Mouse (Mus musculus) kidney, embryonic 16.5 days (tissue): ENCODE measurements around the gene Rnf130. TPM values are rescaled to one million over a fixed set of nuclear protein-coding genes. Genes with fewer than 3 reads are reported as not detected.

Experiments
- ATAC-seq: fragments of 200-750 bp; cut with Nextera tagmentation; 2 replicates; pipeline ENCODE4 v1.8.0; 2017; ENCODE audit warnings: moderate TSS enrichment; ENCODE audit not compliant: low FRiP score, low TSS enrichment
- H3K27ac ChIP-seq: fragments of 300-500 bp; sonication (generic); 2 replicates; pipeline ENCODE4 v1.5.1; 2014; ENCODE audit warnings: low read length
- H3K27me3 ChIP-seq: fragments of 300-500 bp; sonication (generic); 2 replicates; pipeline ENCODE4 v1.6.1; 2014; ENCODE audit warnings: low read length, control low read depth, mixed read lengths; ENCODE audit not compliant: insufficient read depth
- H3K36me3 ChIP-seq: fragments of 300-500 bp; sonication (generic); 2 replicates; pipeline ENCODE4 v1.6.1; 2014; ENCODE audit warnings: low read length, control low read depth, mixed read lengths; ENCODE audit not compliant: insufficient read depth
- H3K4me1 ChIP-seq: fragments of 300-500 bp; sonication (generic); 2 replicates; pipeline ENCODE4 v1.6.1; 2014; ENCODE audit warnings: low read length, control low read depth, mixed read lengths; ENCODE audit not compliant: insufficient read depth
- H3K4me2 ChIP-seq: fragments of 300-500 bp; sonication (generic); replicated peaks from 2 replicates; pipeline ENCODE4 v1.6.1; 2014; ENCODE audit warnings: low read depth, low read length
- H3K4me3 ChIP-seq: fragments of 300-500 bp; sonication (generic); 2 replicates; pipeline ENCODE4 v1.5.1; 2014; ENCODE audit warnings: mild to moderate bottlenecking, low read length
- H3K9ac ChIP-seq: fragments of 300-500 bp; sonication (generic); replicated peaks from 2 replicates; pipeline ENCODE4 v1.6.1; 2014; ENCODE audit warnings: low read length
- H3K9me3 ChIP-seq: fragments of 300-500 bp; sonication (generic); 2 replicates; pipeline ENCODE4 v1.6.1; 2016; ENCODE audit warnings: low read length, control low read depth
- WGBS: fragments of 180-500 bp; shearing (Covaris S2); extraction: QIAGEN DNeasy Blood & Tissue Kit; methylation state at CpG from one replicate; pipeline ENCODE4 v1.1.7; 2014; 5-methylcytosine and 5-hydroxymethylcytosine counted together
- polyA plus RNA-seq: library from polyadenylated mRNA; unstranded; fragments of >200 nt; fragmentation: Nextera tagmentation; extraction: Ambion mirVana; gene quantifications from 2 replicates; pipeline ENCODE4 v1.2.1, GENCODE M21; 2015

Gene Rnf130
- polyA plus RNA-seq, 1 experiment from 2014 or later = 50.6 TPM

- Histone ChIP-seq H3K27me3 (no peaks in the 10 kb centered on the region), H3K36me3 (no peaks in the 10 kb centered on the region), H3K27ac (no peak overlapping the region), H3K9ac (no peak overlapping the region), H3K4me3 (no peak overlapping the region), H3K4me1 (no peaks in the 10 kb centered on the region), H3K9me3 (no peaks in the 10 kb centered on the region), H3K4me2 (no peak overlapping the region)
- 20% methylated on average over 9 of the region's 10 CpGs for WGBS
- peak; percentile 73; the same call in 1 of the 2 replicates for ATAC-seq
Measured at GRCm38 (mm10) chr11:49986277-49987036, 38.7 kb upstream of the Rnf130 start.

GRCm38 (mm10) chr11:49994536-49994935, 30.6 kb upstream of the Rnf130 start:
- 51% methylated on average over 2 of the region's 2 CpGs for WGBS
- H3K4me2 ChIP-seq = no peak overlapping the region
- H3K27ac ChIP-seq = no peak overlapping the region
- no peak for ATAC-seq
- H3K9ac ChIP-seq = no peak overlapping the region
- H3K4me1 ChIP-seq = no peaks in the 10 kb centered on the region
- no peak overlapping the region for H3K4me3 ChIP-seq
- H3K27me3 ChIP-seq = no peaks in the 10 kb centered on the region
- H3K9me3 ChIP-seq = no peaks in the 10 kb centered on the region
- no peaks in the 10 kb centered on the region for H3K36me3 ChIP-seq

- no peak overlapping the region for H3K4me3 ChIP-seq
- no peak overlapping the region for H3K27ac ChIP-seq
- H3K4me1 ChIP-seq = no peaks in the 10 kb centered on the region
- no peaks in the 10 kb centered on the region for H3K27me3 ChIP-seq
- WGBS = 69% methylated on average over 4 of the region's 4 CpGs
- H3K4me2 ChIP-seq = no peak overlapping the region
- H3K9me3 ChIP-seq = no peaks in the 10 kb centered on the region
- no peak for ATAC-seq
- H3K9ac ChIP-seq = no peak overlapping the region
- no peaks in the 10 kb centered on the region for H3K36me3 ChIP-seq
Measured at GRCm38 (mm10) chr11:49996398-49996797, 28.7 kb upstream of the Rnf130 start.

- no peak overlapping the region for H3K9ac ChIP-seq
- H3K9me3 ChIP-seq = no peaks in the 10 kb centered on the region
- WGBS = 65% methylated on average over 5 of the region's 5 CpGs
- H3K4me3 ChIP-seq = no peak overlapping the region
- no peaks in the 10 kb centered on the region for H3K4me1 ChIP-seq
- H3K27me3 ChIP-seq = no peaks in the 10 kb centered on the region
- no peaks in the 10 kb centered on the region for H3K36me3 ChIP-seq
- no peak overlapping the region for H3K4me2 ChIP-seq
- no peak overlapping the region for H3K27ac ChIP-seq
- no peak for ATAC-seq
Measured at GRCm38 (mm10) chr11:49997321-49997720, 27.8 kb upstream of the Rnf130 start.

GRCm38 (mm10) chr11:50002853-50003252, 22.3 kb upstream of the Rnf130 start:
- Histone ChIP-seq H3K4me1 (no peaks in the 10 kb centered on the region), H3K27me3 (no peaks in the 10 kb centered on the region), H3K4me2 (no peak overlapping the region), H3K9me3 (no peaks in the 10 kb centered on the region), H3K27ac (no peak overlapping the region), H3K9ac (no peak overlapping the region), H3K36me3 (no peaks in the 10 kb centered on the region), H3K4me3 (no peak overlapping the region)
- WGBS = 88% methylated on average over 4 of the region's 4 CpGs
- ATAC-seq = no peak

- ATAC-seq = no peak
- Histone ChIP-seq H3K9me3 (no peaks in the 10 kb centered on the region), H3K4me2 (no peak overlapping the region), H3K27me3 (no peaks in the 10 kb centered on the region), H3K9ac (no peak overlapping the region), H3K36me3 (no peaks in the 10 kb centered on the region), H3K4me1 (no peaks in the 10 kb centered on the region), H3K4me3 (no peak overlapping the region), H3K27ac (no peak overlapping the region)
- WGBS = 77% methylated on average over 10 of the region's 10 CpGs
Measured at GRCm38 (mm10) chr11:50007776-50008175, 17.4 kb upstream of the Rnf130 start.

- no peak for ATAC-seq
- no peak overlapping the region for H3K4me2 ChIP-seq
- 33% methylated on average over 5 of the region's 5 CpGs for WGBS
- H3K4me1 ChIP-seq = no peaks in the 10 kb centered on the region
- no peak overlapping the region for H3K4me3 ChIP-seq
- H3K9ac ChIP-seq = no peak overlapping the region
- H3K27me3 ChIP-seq = no peaks in the 10 kb centered on the region
- no peak overlapping the region for H3K27ac ChIP-seq
- no peaks in the 10 kb centered on the region for H3K9me3 ChIP-seq
- no peaks in the 10 kb centered on the region for H3K36me3 ChIP-seq
Measured at GRCm38 (mm10) chr11:50008231-50008630, 16.9 kb upstream of the Rnf130 start.

- no peak overlapping the region for H3K4me3 ChIP-seq
- H3K27ac ChIP-seq = no peak overlapping the region
- no peaks in the 10 kb centered on the region for H3K27me3 ChIP-seq
- no peak for ATAC-seq
- no peaks in the 10 kb centered on the region for H3K36me3 ChIP-seq
- no peak overlapping the region for H3K4me2 ChIP-seq
- no peak overlapping the region for H3K9ac ChIP-seq
- no peaks in the 10 kb centered on the region for H3K9me3 ChIP-seq
- 86% methylated on average over 6 of the region's 6 CpGs for WGBS
- no peaks in the 10 kb centered on the region for H3K4me1 ChIP-seq
Measured at GRCm38 (mm10) chr11:50013016-50013415, 12.1 kb upstream of the Rnf130 start.

GRCm38 (mm10) chr11:50016503-50016902, 8.6 kb upstream of the Rnf130 start:
- Histone ChIP-seq H3K4me1 (no peaks in the 10 kb centered on the region), H3K4me3 (no peak overlapping the region), H3K4me2 (no peak overlapping the region), H3K27me3 (no peaks in the 10 kb centered on the region), H3K9ac (no peak overlapping the region), H3K9me3 (no peaks in the 10 kb centered on the region), H3K36me3 (no peaks in the 10 kb centered on the region), H3K27ac (no peak overlapping the region)
- no peak for ATAC-seq
- WGBS = 75% methylated on average over 5 of the region's 5 CpGs

GRCm38 (mm10) chr11:50017511-50017910, 7.6 kb upstream of the Rnf130 start:
- Histone ChIP-seq H3K9ac (no peak overlapping the region), H3K36me3 (no peaks in the 10 kb centered on the region), H3K9me3 (no peaks in the 10 kb centered on the region), H3K27ac (no peak overlapping the region), H3K4me1 (no peaks in the 10 kb centered on the region), H3K4me2 (no peak overlapping the region), H3K4me3 (no peak overlapping the region), H3K27me3 (no peaks in the 10 kb centered on the region)
- WGBS = 66% methylated on average over 7 of the region's 7 CpGs
- ATAC-seq = no peak
